Mouse (Mus musculus) adrenal gland, adult 2 months (tissue): ENCODE results near the gene Arhgap4. TPM values are rescaled to one million over a fixed set of nuclear protein-coding genes. Genes with fewer than 3 reads are reported as not detected.
A peak's percentile ranks its signal among the peaks of the same experiment; 100 is the strongest.

Source experiments
- DNase-seq: peaks from one replicate; pipeline ENCODE4 v3.0.0; 2021
- polyA plus RNA-seq: library from polyadenylated mRNA; depleted of rRNA; stranded (reverse); fragments of >200 nt; gene quantifications from 2 replicates; pipeline ENCODE4 v1.2.3, GENCODE M21; 2012
- total RNA-seq, 2 experiments: library from RNA; stranded (reverse); gene quantifications; 2 replicates each; pipeline ENCODE4 v1.2.3; 2021

The Arhgap4 gene
- total and polyA plus RNA-seq, 3 experiments = 3.2 to 9.9 (median 4.0) TPM

DNA sequence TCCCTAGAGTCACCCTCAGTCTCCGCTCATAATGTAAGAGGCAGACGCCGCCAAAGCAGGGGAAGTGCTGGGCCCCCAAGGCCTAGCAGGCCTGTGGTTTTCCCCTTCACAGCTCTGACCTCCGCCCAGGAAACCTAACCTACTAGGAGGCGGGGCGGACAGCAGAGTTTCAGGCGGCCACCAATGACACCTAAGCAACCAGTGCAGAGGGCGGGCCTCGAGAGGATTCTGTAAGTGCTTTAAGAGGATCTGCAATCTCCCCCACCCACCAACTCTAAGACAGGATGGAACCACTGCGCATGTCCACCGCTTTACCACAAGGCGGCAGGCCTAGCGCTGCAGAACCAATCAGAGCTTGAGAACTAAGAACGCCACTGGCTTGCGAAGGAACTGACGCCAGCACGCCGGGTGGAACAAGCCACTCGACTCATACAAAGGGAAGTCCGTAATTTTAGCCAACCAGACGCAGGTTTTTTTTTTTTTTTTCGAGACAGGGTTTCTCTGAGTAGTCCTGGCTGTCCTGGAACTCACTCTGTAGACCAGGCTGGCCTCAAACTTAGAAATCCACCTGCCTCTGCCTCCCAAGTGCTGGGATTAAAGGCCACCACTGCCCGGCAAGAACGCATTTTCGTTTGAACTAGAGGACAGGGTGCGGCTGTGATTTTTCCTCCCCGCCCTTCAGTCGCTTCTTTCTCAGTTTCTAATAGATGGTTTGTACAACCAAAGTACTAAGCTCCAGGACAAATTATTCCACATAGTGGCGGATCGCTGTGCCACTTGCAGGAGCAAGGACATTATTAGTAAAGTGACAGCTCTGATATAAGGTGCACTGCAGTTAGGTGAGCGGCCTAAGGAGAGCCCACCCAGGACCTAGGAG, 6.6 kb downstream of the Arhgap4 start:
- DNase-seq = peak; percentile 90

DNA sequence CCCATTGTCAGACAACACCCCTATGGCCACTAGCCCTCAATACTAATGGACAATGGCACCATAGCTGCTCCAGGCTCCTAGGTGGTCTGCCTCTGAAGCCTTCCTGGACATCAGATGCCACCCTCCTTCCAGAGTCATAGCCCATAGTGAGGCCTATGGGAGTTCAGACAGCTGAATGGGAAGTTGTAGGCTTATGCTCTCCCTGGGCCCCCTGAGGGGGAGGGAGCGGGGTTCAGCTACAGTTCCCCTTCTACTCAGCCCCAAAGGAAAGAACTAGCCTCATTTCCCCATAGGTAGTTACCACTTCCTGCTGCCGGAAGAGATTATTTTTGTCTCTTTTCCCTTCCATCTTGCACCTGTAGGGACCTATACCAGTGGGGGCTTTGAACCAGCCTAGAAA, 10.1 kb downstream of the Arhgap4 start:
- DNase-seq = no peak

DNA sequence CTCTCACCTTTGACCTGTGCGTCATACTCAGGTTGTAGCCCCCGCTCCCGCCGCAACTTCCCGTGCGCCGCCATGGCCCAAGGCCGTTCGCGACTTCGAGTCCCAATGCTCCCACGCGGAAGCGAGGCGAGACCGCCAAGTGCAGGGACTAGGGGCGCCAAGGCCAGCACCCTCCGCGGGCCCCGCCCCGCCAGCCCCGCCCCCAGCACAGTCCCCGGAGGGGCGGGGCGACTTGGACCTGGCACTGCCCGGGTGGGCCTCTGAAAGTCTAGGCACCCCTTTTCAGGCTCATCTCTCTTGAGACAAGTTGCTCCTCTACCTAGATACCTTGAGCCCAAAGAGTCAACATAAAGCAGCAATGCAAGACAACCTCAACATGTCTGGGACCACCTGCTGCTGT, 10.5 kb downstream of the Arhgap4 start:
- DNase-seq = peak; percentile 24

DNA sequence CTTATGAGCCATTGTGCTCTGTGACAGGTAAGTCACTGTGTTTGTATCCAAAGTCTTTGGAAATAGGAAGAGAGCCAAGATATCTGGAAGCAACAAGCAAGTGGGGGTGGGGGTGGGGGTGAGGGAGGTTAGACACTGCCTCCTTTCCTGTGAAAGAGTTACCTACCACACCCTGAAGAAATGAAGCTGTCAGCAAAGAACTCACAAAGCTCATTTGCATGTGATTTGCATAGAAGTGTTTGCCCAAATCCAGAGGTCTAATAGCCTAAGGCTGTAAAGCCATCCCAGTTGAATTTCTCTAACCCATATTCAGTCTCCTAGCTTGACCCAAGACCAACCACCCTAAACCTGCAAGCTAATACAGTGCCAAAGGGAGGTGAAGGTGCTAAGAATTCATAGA, 11.2 kb downstream of the Arhgap4 start:
- DNase-seq = no peak

DNA sequence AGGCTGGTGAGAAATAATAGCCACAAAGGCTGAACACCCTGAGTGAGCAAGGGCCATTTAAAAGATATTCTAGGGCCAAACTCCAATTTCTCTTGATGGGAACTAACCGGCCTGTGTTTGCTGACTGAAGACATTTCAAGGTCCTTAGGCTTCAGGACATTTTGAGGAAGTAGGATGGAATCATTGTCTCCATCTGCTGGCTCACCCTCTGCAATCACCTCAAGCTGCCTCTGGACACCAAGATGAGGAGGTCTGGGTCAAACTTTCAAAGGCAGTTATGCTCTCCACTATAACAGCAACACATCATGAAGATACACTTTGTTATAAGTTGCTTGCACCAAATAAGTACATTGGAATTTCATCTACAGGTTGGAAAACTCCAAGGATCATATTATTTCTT, 11.6 kb downstream of the Arhgap4 start:
- DNase-seq = no peak

DNA sequence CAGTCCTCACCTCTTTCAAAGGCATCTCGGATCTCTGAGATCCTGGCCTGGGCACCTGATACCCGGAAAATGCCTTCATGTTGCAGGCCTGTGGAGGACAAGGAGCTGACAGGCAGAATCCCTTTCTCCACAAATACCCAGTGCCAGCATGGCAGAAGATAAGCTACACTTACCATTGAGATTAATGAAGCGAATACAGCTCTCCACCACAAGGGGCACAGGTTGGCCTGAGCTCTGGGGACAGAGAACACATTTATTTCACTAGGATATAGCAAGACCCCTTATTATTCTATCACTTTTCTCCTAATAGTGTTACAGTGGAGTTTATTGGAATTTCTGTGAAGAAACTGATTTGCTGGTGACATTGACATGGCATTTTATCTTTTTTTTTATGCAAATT, 23.7 kb downstream of the Arhgap4 start:
- DNase-seq = no peak

DNA sequence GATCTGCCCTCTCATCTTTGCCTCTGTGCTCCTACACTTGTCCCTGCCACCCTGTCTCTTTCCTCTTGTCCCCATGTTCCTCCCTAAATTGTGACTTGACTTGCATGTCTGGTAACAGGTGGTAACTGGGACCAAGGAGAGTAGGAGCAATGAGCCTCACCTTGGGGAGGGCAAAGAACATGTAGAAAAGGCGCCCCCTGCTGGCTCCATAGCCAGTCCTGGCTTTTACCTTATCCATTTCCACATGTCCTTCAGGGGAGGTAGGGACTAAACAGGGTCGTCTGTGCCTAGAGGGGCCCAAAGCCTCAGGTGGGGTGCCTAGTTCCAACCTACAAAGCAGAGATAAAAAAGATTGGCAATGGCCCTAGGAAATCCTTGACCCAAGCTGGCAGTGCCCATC, 26.0 kb downstream of the Arhgap4 start, which contains the start of gene L1cam:
Gene L1cam, minus strand, starts transcription at position 387 of the 400 bp plus-strand sequence.
- DNase-seq = peak; percentile 30

DNA sequence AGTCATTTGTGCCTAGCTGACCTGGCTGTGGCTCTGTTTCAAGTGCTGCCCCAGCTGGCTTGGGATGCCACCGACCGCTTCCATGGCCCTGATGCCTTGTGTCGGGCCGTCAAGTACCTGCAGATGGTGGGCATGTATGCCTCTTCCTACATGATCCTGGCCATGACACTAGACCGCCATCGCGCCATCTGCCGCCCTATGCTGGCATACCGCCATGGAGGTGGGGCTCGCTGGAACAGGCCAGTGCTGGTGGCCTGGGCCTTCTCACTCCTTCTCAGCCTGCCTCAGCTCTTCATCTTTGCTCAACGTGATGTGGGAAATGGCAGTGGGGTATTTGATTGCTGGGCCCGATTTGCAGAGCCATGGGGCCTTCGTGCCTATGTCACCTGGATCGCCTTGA, 28.8 kb downstream of the Arhgap4 start:
- DNase-seq = no peak

DNA sequence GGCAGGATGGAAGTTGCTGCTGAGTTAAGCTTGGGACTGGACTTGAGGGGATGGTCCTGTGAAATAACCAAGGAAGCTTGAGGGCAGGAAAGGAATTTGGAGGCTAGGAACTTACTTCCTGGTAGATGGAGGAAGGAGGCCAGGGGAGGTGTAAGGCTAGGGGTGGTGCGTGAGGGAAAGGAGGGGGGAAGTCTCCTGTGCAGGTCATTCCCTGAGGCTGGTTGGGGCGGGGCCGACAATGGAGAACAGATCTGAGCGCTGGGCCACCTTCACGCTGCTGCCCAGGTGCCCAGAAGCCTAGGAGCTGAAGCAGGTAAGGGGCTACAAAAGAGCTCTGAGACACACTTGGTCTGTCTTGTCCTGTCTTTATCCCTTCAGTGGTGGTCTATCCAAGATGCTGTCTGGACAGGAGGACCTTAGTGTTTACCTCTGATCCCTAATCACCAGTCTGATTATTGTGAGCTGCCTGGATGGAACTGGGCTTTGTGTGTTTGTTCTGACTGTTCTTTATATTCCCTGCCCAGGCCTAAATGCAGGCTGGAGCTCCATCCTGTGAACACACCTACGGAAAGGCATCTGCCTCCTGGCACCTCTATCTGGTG, 30.0 kb downstream of the Arhgap4 start, which contains the start of gene Avpr2:
Gene Avpr2, plus strand, starts transcription at position 552 of the 602 bp plus-strand sequence.
- DNase-seq = no peak

DNA sequence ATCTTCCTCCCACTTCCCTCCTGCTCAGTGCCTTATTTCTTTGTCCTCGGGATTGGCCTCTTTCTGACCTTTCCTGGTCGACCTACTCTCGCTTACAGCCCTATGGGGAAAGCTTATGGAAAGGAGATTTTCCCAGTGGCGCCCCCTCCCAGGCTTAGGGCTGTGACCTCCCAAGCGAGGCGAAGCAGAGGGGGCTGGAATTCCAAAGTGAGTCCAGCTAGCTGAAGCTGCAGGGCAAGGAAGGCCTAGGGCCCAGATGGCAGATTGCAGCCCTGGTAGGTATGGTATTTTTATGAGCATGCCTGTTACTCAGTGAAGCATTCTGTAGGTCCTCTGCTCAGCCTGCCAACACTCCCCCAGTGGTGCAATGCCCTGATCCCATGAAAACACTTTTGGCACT, 40.2 kb downstream of the Arhgap4 start:
- DNase-seq = no peak

DNA sequence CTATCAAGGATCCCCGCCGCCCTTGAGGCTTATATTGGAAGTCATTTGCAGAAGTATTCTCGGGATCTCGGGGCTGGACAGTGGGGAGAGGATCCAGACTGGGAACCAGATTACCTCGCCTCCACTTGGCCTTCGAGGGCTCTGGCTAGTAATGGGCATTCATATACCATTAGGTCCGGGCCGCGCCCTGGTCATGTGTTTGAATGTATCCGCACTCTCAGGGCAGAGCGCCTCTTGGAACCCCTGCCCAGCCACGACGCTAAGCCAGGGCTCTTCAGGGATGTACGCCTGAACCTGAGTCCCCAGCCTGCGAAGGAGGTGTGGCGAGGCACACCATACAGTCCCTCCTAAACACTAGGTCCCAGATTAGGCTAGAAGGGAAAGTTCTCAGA, 40.6 kb downstream of the Arhgap4 start:
- DNase-seq = no peak

DNA sequence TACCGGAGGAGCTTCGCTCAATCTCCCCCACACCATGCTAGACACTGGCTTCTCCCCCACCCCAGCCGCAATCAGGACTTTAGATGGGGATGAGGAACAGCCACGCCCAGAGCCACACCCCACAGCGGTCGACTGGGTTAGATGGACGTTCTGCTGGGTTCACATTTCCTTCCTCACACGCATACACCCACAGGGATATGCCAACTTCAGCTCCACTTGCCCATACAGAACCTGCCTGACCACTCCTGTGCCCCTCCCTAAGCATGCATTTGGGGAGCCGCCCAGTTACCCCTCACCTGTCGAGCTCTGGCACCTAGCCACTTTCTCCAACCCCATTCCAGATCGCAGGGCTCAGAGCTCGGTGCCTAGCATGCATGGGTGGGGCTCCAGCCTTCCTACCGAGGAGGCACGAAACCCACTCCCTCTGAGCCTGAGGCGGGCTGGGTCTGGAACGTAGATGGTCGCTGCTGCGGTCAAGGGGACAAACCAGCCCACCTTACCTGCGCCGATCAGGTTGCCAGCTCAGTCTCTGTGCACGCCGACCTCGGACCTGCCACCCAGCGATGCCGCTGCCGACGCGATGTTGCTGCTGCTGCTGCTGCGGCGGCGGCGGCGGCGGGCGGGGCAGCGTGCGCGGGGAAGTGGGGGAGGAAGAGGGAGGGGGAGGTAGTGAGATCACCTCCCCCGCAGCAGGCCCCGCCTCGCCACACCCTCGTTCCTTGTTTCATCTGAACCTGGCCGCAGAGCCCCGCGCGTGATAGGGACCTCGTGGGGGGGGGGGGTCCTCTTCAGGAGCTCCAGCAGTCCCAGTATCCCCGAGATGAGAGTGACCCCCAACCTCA, 41.3 kb downstream of the Arhgap4 start:
- DNase-seq = peak; percentile 37

DNA sequence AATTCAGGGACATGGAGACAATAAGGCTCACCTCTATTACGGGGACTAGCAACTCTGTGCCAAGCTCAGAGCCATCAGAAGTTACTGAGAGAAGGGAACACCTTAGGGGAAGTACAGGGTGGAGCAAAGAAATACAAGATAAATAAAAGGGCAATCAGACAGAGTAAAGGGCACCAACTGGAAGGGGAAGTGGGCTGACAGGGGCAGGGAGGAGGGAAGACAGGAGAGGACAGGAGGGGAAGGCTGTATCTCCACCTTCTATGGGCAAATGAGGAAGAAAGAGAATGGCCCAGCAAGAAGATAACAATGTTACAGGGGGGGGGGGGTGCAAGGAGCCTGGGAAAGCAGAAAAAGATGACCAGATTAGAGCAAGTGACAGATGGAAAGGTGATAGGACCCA, 44.7 kb downstream of the Arhgap4 start:
- no peak for DNase-seq

DNA sequence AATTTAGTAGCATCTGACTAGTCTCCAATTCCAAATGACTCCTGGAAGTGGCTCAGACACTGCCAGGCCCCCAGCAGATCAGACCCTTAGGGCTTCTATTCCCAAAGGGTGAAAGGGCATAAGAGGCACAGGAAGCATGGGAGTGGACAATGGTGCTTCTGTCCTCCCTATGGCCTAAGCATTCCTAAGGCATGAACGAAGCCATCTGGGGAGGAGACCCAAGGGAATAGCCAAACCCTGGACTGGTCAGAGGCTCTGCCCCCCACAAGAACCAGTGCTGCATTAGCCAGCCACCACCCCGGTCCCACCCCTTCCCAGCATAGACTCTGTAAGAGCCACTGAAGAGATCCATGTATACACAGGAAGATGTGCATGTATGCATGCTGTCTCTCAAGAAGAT, 45.8 kb downstream of the Arhgap4 start:
- DNase-seq = no peak

DNA sequence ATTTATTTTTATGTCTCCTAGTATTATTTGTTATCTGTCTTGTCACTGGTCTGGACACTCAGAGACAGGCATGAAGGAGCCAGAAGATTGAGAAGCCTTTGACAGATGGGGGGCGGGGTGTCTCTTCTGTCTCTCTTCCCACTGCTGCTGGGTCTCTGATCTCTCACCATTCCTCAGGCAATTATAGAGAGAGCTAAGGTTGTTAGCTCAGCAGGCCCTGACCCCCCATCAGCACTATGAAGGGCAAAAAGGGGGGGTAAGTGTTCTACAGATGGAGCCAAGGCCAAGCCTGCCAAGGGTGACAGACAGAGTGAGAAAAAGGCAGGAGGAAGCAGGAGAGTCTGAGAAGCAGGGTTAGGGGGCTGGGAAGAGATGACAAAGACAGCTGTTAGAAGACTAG, 49.7 kb downstream of the Arhgap4 start:
- no peak for DNase-seq

DNA sequence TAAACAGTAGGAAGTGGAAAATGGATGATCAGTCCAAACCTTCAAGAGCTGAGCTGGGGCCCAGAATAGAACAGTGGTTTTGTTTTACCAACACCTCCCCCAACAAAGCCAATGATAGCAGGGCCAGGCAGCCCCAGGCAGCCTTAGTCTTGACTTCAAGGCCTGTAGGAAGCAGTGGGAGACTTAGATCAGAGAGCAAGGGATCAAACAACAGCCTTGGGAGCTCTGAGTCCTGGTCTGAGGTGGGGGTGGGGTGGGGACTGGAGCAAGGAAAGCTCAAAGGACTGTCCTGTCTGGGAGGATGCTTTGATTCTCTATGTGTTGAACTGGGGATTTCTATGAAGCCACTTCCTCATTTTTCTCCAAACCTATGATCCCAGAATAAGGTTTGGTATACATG, 50.2 kb downstream of the Arhgap4 start:
- DNase-seq = no peak

DNA sequence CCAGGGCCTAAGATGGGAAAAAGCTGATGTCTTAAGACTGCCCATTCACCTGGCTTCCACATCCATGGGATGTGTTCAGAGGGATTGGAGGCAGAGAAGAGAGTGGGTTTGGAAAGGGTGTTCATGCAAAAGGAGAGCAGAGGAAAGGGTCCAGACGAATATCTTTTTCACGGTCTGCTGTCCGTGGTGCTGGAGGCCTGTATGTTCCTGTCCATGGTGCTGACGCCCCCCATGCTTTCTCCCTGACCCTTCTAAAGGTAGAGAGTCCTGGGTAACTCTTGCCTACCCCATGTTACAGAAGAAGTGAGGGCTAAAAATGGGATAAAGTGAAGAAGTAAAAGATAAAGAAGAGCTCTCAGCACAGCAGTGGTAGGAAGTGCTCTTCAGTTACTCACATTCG, 52.3 kb downstream of the Arhgap4 start:
- DNase-seq = no peak

DNA sequence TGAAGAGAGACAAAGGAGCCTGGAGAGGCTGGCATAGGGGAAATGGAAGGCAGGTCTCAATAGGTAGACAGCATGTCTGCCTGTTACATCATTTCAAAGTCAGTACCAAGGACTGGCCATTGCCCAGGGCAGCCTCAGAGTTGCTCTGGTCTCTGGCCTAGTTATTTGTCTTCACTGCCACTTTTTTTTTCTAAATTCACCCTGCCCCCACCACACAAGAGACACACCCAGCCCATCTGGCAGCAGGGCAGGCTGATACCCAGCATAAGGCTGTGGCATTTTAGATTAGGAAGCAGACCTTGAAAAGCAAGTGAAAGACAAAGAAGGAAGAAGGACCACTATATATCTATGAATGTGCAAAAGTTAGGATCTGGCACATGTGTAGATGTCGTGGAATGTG, 53.8 kb downstream of the Arhgap4 start:
- no peak for DNase-seq

DNA sequence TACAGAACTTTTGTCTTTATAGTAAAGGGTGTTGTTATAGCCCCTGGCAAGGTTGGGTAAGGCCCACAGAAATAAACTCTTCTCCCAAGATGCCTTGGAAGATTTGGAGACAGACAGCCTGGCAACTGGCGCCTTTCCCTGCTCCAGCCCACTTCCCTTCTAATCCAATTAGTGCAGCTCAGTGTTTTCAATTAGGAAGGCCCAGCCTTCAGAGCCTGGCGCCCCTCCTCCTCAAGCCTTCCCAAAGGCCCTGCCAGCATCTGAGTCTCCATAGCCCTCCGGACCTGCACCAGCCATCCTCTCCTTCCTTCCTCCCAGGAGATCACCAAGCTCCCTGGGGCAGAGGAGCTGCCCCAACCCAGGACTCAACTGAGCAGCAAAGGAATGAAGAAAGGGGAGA, 54.4 kb downstream of the Arhgap4 start:
- no peak for DNase-seq

DNA sequence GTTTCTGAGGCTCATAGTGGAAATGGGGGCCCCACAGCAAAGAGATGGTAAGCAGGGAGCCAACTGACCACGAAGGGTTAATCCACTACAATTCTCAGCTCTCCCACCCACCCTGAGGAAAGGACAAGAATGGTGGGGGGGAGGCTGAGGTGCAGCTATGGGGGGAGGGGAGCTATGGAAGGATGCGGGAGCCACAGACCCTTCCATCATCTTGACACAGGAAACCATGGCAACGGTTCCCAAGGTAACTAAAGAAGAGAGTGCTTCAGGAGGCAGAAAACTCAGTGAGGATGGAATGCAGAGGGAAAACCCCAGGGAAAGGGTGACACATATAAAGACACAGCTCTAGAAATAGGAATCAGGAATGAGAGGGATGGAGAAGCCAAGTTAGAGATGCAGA, 57.0 kb downstream of the Arhgap4 start:
- no peak for DNase-seq

DNA sequence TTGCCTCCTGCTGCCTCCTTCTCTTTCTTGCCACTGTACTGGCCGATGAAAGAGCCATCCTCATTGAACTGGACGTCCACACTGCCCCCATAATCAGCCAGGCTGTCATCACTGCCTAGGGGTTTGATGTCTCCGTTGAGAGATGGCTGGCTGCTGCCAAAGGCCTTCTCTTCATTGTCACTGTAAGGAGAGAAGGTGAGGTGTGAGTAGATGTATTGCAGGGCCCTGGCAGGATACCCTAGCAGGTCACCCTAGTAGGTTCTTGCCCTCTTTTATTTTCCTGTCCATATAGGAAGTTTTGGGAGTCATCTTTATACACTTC, 66.6 kb downstream of the Arhgap4 start:
- no peak for DNase-seq

DNA sequence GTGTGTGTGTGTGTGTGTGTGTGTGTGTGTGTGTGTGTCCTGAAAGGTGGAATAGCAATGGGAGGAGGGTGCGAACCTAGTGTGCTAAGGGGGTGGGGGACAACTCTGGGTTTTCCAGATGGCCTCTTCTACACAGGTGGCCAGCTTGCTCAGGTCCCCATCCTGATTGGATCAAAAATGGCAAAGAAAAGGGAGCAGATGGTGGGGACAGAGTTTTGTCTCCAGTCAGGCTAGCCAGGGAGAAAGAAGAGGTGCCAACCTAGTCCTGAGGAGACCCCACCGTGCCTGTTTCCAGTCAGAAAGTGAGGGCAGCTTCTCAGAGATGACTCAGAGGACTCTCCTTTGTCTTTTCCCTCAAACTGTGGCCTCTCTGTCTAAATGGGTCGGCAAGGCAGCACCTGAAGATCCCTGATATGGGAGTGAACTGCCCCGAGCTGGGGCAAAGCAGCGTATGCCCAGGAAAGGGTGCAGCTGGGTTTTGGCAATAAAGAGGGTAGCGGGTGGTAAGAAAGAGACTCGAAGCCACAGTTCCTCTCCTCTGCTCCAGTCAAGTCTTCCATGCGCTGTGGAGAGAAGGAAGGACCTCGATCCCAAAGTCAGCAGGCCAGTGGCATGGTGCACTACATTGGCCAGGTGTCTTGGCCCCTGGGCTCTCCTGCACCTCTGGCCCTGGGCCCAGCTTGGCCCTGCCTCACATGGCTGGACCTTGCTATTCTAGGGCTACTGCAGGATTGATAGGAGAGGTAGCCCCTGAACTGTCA, 67.2 kb downstream of the Arhgap4 start:
- DNase-seq = no peak
